Mouse (Mus musculus) megakaryocyte, embryonic 14.5 days (primary cell): ENCODE data around the gene Fam168a. TPM values are rescaled to one million over a fixed set of nuclear protein-coding genes. Genes with fewer than 3 reads are reported as not detected.

ENCODE experiments used
- H3K27me3 ChIP-seq: replicated peaks from 2 replicates; pipeline ENCODE3; 2012; ENCODE audit warnings: inconsistent platforms
- H3K36me3 ChIP-seq: replicated peaks from 2 replicates; pipeline ENCODE3; 2012; ENCODE audit warnings: low read length, inconsistent platforms, mixed read lengths
- H3K4me1 ChIP-seq: 2 replicates; pipeline ENCODE4 v1.6.1; 2012; ENCODE audit warnings: inconsistent platforms
- H3K4me3 ChIP-seq: replicated peaks from 2 replicates; pipeline ENCODE3; 2012; ENCODE audit warnings: moderate library complexity, mild to moderate bottlenecking, inconsistent platforms
- H3K9me3 ChIP-seq: 2 replicates; pipeline ENCODE4 v1.6.1; 2012; ENCODE audit warnings: inconsistent platforms
- FLI1 ChIP-seq: IDR thresholded peaks from 2 replicates; pipeline ENCODE4 v1.6.1; 2012; ENCODE audit warnings: low read length, inconsistent platforms, mixed read lengths
- GATA1 ChIP-seq: IDR thresholded peaks from 3 replicates; pipeline ENCODE4 v1.6.1; 2012; ENCODE audit warnings: mixed read lengths, low read length, inconsistent platforms, borderline replicate concordance
- polyA plus RNA-seq: library from polyadenylated mRNA; stranded (reverse); fragments of >175 nt; gene quantifications from 2 replicates; pipeline ENCODE4 v1.2.3, GENCODE M21; 2012; ENCODE audit warnings: low replicate concordance; ENCODE audit not compliant: insufficient read depth

Fam168a gene
- polyA plus RNA-seq, 1 experiment, result 2.9 TPM

- TF ChIP-seq FLI1, result no peak
- no peak for TF ChIP-seq GATA1
- Histone ChIP-seq H3K9me3 (no peaks in the 10 kb centered on the region), H3K27me3 (no peaks in the 10 kb centered on the region), H3K36me3 (no peaks in the 10 kb centered on the region), H3K4me3 (no peak overlapping the region), H3K4me1 (peaks cover 17% of the 10 kb centered on the region)
Measured at GRCm38 (mm10) chr7:100699771-100700770, 6.4 kb upstream of the Fam168a start.

- TF ChIP-seq FLI1 (no peak), GATA1 (no peak)
- H3K9me3 ChIP-seq, result no peaks in the 10 kb centered on the region
- H3K4me1 ChIP-seq, result peaks cover 23% of the 10 kb centered on the region
- H3K4me3 ChIP-seq, result peak overlapping the region; percentile 96
- H3K27me3 ChIP-seq, result no peaks in the 10 kb centered on the region
- no peaks in the 10 kb centered on the region for H3K36me3 ChIP-seq
Measured at GRCm38 (mm10) chr7:100706883-100707480, 547 bp downstream of the Fam168a start.

- Histone ChIP-seq H3K4me1 (no peaks in the 10 kb centered on the region), H3K4me3 (no peak overlapping the region), H3K27me3 (no peaks in the 10 kb centered on the region), H3K36me3 (no peaks in the 10 kb centered on the region), H3K9me3 (no peaks in the 10 kb centered on the region)
- TF ChIP-seq FLI1, result no peak
- no peak for TF ChIP-seq GATA1
Measured at GRCm38 (mm10) chr7:100718741-100719140, 12.3 kb downstream of the Fam168a start.

GRCm38 (mm10) chr7:100722268-100722667 lies 15.8 kb downstream of the Fam168a start:
- Histone ChIP-seq H3K27me3 (no peaks in the 10 kb centered on the region), H3K4me3 (no peak overlapping the region), H3K36me3 (no peaks in the 10 kb centered on the region), H3K9me3 (no peaks in the 10 kb centered on the region), H3K4me1 (0 out of 2 replicates have a peak, but pooled peaks cover 3% of the 10 kb centered on the region)
- TF ChIP-seq GATA1 (no peak), FLI1 (no peak)

GRCm38 (mm10) chr7:100723453-100724294 lies 17.2 kb downstream of the Fam168a start:
- H3K9me3 ChIP-seq, result no peaks in the 10 kb centered on the region
- TF ChIP-seq GATA1, result no peak
- no peak for TF ChIP-seq FLI1
- 0 out of 2 replicates have a peak, but pooled peaks cover 3% of the 10 kb centered on the region for H3K4me1 ChIP-seq
- no peak overlapping the region for H3K4me3 ChIP-seq
- H3K27me3 ChIP-seq, result no peaks in the 10 kb centered on the region
- H3K36me3 ChIP-seq, result no peaks in the 10 kb centered on the region

- peaks cover 18% of the 10 kb centered on the region for H3K4me1 ChIP-seq
- no peaks in the 10 kb centered on the region for H3K27me3 ChIP-seq
- H3K36me3 ChIP-seq, result no peaks in the 10 kb centered on the region
- no peaks in the 10 kb centered on the region for H3K9me3 ChIP-seq
- H3K4me3 ChIP-seq, result no peak overlapping the region
- TF ChIP-seq FLI1, result no peak
- TF ChIP-seq GATA1, result no peak
Measured at GRCm38 (mm10) chr7:100727538-100728085, 21.2 kb downstream of the Fam168a start.

- no peaks in the 10 kb centered on the region for H3K27me3 ChIP-seq
- TF ChIP-seq FLI1, result no peak
- no peak for TF ChIP-seq GATA1
- no peak overlapping the region for H3K4me3 ChIP-seq
- H3K4me1 ChIP-seq, result peaks cover 26% of the 10 kb centered on the region
- no peaks in the 10 kb centered on the region for H3K9me3 ChIP-seq
- no peaks in the 10 kb centered on the region for H3K36me3 ChIP-seq
Measured at GRCm38 (mm10) chr7:100729778-100730177, 23.3 kb downstream of the Fam168a start.

GRCm38 (mm10) chr7:100732341-100733050 lies 26.1 kb downstream of the Fam168a start:
- H3K36me3 ChIP-seq, result no peaks in the 10 kb centered on the region
- no peaks in the 10 kb centered on the region for H3K27me3 ChIP-seq
- TF ChIP-seq GATA1 (no peak), FLI1 (no peak)
- peaks cover 23% of the 10 kb centered on the region for H3K4me1 ChIP-seq
- H3K9me3 ChIP-seq, result no peaks in the 10 kb centered on the region
- no peak overlapping the region for H3K4me3 ChIP-seq

- Histone ChIP-seq H3K9me3 (no peaks in the 10 kb centered on the region), H3K36me3 (no peaks in the 10 kb centered on the region), H3K27me3 (no peaks in the 10 kb centered on the region), H3K4me3 (peak overlapping the region; percentile 30), H3K4me1 (peaks cover 23% of the 10 kb centered on the region)
- TF ChIP-seq GATA1, result no peak
- TF ChIP-seq FLI1, result no peak
Measured at GRCm38 (mm10) chr7:100733051-100733813, 26.8 kb downstream of the Fam168a start.
